Mouse (Mus musculus) left cerebral cortex, adult 8-10 months (tissue): ENCODE results near the gene Olfr522. TPM values are rescaled to one million over a fixed set of nuclear protein-coding genes. Genes with fewer than 3 reads are reported as not detected.

Source experiments
- DNase-seq, 2 experiments: peaks; one replicate each; pipeline ENCODE4 v3.0.0; 2022; ENCODE audit warnings: low spot score in 2 of 2
- total RNA-seq, 4 experiments: library from RNA; stranded (reverse); gene quantifications; 2 replicates each; pipeline ENCODE4 v1.2.4; 2022

Olfr522 gene
- total RNA-seq, result not detected

GRCm38 (mm10) chr7:140164664-140165063, at the start of gene Olfr522:
Olfr522 (minus strand) TSS chr7:140164764.
- no peak for DNase-seq

- DNase-seq, result no peak
Observed at GRCm38 (mm10) chr7:140213841-140214240, 49.3 kb upstream of the Olfr522 start.

DNA sequence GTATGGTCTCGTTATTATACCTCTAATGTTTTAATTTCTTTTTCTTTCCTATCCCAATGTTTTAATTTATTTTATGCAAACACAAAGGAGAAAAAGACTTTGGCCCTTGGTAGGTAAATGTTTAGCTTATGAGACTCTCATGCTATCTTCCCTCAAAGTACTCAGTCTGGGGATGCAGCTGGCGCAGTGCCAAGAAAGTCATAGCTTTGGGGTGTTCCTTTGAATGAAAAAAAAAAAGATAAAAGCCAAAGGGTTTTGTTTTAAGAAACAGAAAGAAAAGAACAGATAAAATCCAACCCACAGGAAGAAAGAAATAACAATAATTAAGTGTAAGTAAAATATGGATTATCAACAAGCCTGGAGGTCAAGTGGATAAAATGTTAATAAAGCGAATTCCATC, 44.1 kb upstream of the Olfr522 start:
- no peak for DNase-seq

DNA sequence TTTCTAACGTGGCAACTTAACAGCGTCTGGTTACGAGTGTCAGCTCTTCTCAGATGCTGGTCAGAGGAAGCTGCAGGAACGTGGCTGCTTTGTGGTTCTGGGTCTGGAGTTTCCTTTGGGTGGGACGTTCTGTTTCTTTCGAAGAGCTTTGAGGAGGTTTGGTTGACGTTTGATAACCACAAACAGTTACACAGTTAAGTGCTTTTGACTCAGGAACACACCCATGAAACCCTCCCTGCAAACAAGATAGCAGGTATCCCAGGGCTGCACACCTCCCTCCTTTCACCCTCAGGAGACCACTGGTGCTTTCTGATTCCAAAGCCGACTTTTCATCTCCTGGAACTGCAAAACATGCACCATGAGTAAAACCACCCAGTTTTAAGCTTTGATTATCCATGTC, 43.6 kb upstream of the Olfr522 start:
- DNase-seq, result no peak

DNA sequence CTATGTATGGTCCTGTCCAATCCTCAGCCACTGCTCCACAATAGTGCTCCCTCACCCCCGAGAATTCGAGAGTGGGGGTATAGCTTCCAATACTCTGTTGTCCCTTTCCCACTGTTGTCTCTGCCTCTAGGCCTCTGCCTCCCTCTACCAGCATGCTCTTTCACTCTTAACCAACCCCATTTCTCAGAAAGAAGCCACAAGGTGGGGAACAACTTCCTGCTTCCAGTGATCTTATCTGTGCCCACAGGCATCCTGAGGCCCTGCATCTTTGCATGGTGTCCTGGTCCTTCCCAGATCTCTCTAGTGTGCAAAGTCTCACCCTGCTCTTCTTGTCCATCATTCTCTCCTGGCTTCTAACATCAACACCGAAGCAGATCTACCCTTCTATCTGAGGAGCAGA, 42.3 kb upstream of the Olfr522 start:
- DNase-seq, result no peak

GRCm38 (mm10) chr7:140205864-140206263, 41.3 kb upstream of the Olfr522 start, which contains the start of gene Olfr524:
Olfr524 (minus strand) TSS chr7:140205964.
- DNase-seq, result no peak

GRCm38 (mm10) chr7:140201090-140201489, 36.5 kb upstream of the Olfr522 start:
- DNase-seq, result no peak

DNA sequence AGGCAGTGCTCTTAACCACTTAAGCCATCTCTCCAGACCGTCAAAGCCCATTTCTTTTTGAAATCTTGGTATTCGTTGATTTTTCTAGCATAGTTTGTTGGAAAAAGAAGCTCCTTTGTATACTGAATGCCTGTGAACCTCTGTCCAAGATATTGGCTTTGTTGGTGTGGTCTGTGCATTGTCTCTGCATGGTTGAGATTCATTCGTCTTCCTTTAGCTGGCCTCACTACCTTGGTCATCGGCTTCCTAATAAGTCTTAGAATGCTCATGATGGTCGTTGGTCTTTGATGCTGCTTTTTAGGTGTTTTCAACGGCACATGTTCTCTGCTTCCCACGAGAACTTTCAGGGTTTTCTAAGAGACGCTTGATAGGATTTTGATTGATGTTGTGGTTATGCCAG, 31.4 kb upstream of the Olfr522 start:
- DNase-seq, result no peak

DNA sequence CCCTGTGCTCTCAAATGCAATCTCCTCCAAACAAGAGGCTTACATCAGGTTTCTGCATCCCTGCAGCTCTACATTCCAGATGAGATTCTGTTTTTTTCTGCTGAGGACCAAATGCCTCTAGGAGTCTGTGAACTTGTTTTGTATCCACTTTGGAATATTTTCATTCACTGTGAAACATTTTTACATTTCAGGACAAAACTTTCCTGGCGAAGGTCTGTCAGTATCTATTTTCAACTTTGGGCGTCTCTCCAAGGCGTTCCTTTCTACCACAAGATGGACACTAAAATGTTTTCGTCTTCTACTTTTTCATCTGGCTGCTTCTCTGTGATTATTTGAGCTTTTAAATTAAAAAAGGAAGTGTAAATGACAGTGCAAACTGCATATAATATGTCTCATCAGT, 29.5 kb upstream of the Olfr522 start:
- DNase-seq, result no peak

DNA sequence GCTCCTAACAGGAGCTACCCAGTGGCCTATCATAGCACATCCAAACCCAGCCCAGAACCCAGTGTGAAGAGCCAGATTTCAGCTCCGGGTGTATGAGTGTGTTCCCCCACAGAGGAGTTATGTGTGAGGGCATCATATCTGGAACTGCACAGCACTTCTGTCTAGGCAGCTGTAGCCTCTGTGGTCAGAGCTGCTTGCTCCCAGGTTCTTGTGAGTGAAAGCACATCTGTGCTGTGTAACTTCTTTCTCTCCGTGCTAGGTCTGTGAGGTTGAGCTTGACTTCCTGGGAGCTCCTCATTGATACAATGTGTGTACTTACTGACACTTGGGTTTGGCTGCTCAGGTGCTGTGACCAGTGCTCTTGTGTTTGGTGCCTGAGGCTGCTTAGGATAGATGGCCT, 28.3 kb upstream of the Olfr522 start:
- DNase-seq, result no peak

- no peak for DNase-seq
Observed at GRCm38 (mm10) chr7:140192445-140192844, 27.9 kb upstream of the Olfr522 start.

DNA sequence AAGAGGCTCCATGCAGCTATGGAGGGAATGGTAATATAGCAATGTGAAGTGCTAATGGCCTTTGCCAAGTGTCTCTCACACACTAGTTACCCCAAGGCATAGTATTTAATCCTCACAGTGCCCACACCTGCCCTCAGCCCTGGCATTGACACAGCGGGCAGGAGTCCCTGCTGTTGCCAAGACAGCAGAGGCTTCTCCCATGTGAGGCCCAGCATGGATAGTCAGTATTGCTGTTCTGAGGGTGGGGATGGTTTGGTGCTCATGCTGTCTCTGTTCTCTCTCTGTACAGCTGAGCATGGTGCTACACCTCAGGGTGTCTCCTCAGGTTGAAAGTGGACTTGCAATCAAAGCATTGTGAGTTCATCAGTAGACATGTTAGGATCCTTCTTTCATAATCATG, 25.9 kb upstream of the Olfr522 start:
- DNase-seq, result no peak

DNA sequence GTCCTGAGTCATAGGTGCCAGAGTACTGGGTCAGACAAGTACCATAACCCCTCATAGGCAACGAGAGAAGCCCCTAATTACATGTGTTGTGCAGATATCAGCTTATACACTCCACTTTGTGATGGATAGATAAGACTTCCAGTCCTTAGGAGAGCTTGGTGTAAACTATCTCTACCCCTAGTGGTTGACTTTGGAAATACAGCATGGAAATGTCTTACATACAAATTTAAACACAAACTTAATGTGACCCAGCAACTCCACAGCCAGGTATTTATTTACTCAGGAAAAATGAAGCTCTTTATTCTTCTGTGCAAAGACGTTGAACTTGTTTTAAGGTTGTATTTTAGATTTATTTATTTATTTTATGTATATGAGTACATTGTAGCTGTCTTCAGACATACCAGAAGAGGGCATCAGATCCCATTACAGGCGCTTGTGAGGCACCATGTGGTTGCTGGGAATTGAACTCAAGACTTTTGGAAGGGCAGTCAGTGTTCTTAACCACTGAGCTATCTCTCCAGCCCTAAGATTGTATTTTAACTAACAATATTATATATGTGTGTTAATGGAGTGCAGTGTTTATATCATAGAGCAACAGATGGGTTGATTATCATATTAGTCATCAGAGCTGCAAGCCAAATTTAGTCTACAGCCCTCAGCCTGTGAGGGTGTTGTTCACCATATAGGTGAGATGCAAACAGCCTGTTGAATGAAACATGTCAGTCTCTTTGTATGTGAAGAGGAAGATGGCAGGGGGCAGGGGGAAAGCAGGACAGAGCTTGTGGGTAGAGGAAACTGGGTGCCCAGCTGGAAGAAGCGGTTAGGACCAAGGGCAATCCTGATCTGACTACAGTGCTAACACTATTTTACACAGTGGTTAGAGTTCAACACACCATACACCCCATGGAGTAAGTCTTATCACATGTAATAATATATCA, 24.1 kb upstream of the Olfr522 start:
- DNase-seq, result no peak

GRCm38 (mm10) chr7:140187721-140188390, 23.3 kb upstream of the Olfr522 start:
- peak in 1 of 2 experiments; percentile 29 for DNase-seq

DNA sequence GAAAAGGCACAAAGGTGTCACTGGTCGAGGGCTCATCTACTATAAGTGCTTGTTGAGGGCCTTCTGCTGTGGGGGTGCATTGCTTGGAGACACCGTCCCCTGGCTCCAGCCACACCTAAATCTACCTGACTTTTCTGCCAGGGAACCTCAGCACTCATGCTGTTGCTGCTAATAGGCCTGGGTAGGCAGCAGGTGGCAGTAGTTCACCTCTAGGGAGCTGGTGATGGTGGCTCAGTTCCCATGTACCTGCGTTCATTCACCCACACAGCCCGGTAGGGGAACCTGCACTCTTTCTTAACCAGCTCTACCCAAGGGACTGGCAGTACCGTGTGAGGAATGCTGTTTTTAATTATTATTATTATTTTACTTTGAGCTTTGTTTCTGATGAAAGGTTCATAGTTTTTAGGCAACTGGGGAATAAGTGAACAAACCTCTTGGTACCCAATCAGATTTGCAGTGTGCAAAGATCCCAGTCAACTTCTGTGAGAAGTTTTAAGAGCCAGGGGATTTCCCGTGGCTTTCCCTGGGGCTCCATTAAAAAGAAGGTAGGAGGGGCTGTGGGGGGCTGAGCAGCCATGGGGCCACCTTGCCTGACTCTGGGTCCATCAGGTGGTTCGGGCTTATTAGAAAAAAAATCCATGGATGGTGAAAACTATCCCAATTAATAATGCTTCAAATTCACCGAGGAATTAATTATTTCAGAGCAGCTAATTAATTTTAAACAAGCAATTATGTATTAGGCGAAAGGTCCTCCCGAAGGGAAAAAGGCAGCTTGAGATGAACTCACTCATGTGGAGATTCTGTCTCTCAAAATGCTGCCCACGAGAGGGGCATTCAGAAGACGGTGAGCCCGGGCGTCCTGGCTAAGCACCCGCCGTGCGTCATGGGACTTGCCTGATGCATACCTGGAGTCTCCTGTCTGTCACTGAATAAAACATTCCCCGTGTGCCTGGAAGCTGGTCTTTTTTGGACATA, 22.4 kb upstream of the Olfr522 start:
- peak in 1 of 2 experiments; percentile 27 for DNase-seq

GRCm38 (mm10) chr7:140184206-140184605, 19.6 kb upstream of the Olfr522 start:
- no peak for DNase-seq

DNA sequence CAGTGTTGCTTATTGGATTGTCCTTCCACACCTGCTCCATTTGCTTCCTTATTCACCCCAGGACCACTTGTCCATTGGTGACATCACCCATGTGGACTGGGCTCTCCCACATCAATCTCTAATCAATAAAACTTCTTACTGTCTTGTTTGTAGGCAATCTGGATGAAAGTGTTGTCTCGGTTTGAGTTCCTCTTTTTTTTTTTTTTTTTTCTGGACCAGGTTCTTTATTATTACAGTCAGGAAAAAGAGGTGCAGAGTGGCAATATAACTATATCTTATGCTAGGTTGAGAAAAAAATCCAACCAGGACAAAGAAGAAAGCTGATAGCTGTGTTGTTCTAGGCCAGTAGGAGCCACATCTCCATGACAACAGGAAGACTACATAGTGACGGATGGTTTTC, 16.1 kb upstream of the Olfr522 start:
- no peak for DNase-seq

DNA sequence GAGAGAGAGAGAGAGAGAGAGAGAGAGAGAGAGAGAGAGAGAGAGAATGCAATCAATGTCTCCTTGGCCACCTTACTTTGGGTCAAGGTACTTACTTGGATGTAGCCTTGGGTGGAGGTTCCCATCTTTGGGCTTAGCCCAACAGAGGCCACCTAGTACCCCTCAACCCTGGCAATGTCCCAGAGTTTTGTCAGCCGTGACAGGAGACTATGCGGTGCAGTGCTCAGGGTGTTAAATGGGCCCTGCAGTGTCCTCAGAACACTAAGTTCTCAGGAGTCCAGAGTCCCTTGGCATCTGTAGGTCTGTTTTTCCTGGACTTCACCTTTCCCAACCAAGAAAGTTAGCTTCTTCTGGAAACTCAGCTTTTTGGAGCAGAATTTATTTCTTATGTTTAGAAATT, 14.6 kb upstream of the Olfr522 start:
- DNase-seq, result no peak

- DNase-seq, result no peak
Observed at GRCm38 (mm10) chr7:140172936-140173335, 8.4 kb upstream of the Olfr522 start, which contains the start of gene Olfr523. Olfr523 (plus strand) TSS chr7:140173217.

DNA sequence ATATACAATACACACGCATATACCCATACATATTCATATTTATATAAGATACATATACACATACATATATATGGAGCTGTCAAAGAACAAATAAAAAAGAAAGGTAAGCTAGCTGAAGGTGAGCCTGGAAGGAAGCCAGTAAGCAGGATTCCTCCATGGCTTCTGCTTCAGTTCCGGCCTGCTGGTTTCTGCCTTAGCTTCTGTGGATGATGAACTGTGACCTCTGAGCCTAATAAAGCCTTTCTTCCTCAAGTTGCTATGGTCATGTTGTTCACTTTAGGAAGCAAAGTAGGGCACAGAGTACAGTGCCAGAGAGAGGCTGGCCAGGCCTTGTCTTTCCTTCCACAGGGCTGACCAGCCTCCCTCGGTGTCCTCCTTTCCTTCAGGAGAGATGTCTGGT, 6.3 kb upstream of the Olfr522 start:
- DNase-seq, result no peak

GRCm38 (mm10) chr7:140169386-140169785, 4.8 kb upstream of the Olfr522 start:
- DNase-seq, result no peak
